ENCODE assay signal across 11 mouse cellular contexts in genomic region chr12:76931739-76932687, GRCm38 (mm10). TPM values are rescaled to one million over a fixed set of nuclear protein-coding genes. Genes with fewer than 3 reads are reported as not detected.
DNase-seq lines count a peak whose midpoint lies in the region; ATAC-seq and TF ChIP-seq lines count a peak whose summit lies in the region.
"Had no signal": no experiment of that assay in that cellular context is flagged by ENCODE, and none has a peak within 500 bp of the region (broad histone marks: within the 10 kb centered on the region; RNA-seq: fewer than 3 reads in every experiment).

No protein-coding gene starts in this region.

- 72% methylated on average over 14 of the region's 14 CpGs for WGBS in intestine, embryonic 15.5 days

- TF ChIP-seq CTCF in layer of hippocampus, adult 2 months (conservative IDR thresholded peaks at IDR 0.05), result no peak

- DNase-seq in layer of hippocampus, adult 2 months (ENCODE audit: low spot score in 2 of 2), result no peak
- no peak for DNase-seq in layer of hippocampus, adult 9-11 months
- peak; percentile 90 for DNase-seq in cerebellum, adult 9-10 months
- DNase-seq in kidney, adult 18-20 months, result no peak
- no peak for DNase-seq in ovary, adult 18-20 months (ENCODE audit: low spot score)

- no peaks in the 10 kb centered on the region for H3K27me3 ChIP-seq in intestine, embryonic 15.5 days (replicated peaks)
- H3K27me3 ChIP-seq: midbrain, embryonic 13.5 days had no signal

- 0 out of 2 replicates have a peak, but pooled peaks cover 11% of the 10 kb centered on the region for H3K36me3 ChIP-seq in intestine, embryonic 15.5 days

- H3K9ac ChIP-seq in intestine, embryonic 15.5 days, result no peak overlapping the region
- H3K9ac ChIP-seq: midbrain, embryonic 13.5 days had no signal

- no peak overlapping the region for H3K4me2 ChIP-seq in intestine, embryonic 15.5 days (replicated peaks)
- H3K4me2 ChIP-seq: midbrain, embryonic 13.5 days had no signal

- ATAC-seq in cerebellum, adult (ENCODE audit: insufficient number of reproducible peaks, low FRiP score, low TSS enrichment), result peak; percentile 79
- peak; percentile 46; the same call in 1 of the 2 replicates for ATAC-seq in intestine, embryonic 15.5 days
- ATAC-seq in megakaryocyte-erythroid progenitor cell, adult 5-6 weeks (replicated peaks; ENCODE audit: low FRiP score, low TSS enrichment, poor library complexity, severe bottlenecking), result no peak
- ATAC-seq: activated CD4-positive, CD25-positive, alpha-beta regulatory T cell, adult 4 months; midbrain, embryonic 13.5 days had no signal

- no peak overlapping the region for H3K4me3 ChIP-seq in layer of hippocampus, adult 2 months
- no peak overlapping the region for H3K4me3 ChIP-seq in intestine, embryonic 15.5 days (replicated peaks)
- H3K4me3 ChIP-seq: midbrain, embryonic 13.5 days had no signal

- no peaks in the 10 kb centered on the region for H3K4me1 ChIP-seq in intestine, embryonic 15.5 days (replicated peaks)
- H3K4me1 ChIP-seq: midbrain, embryonic 13.5 days had no signal

- peak overlapping the region; percentile 72 for H3K27ac ChIP-seq in layer of hippocampus, adult 2 months
- H3K27ac ChIP-seq in intestine, embryonic 15.5 days, result no peak overlapping the region
- H3K27ac ChIP-seq: kidney, postnatal 0 days; midbrain, embryonic 13.5 days had no signal

- H3K9me3 ChIP-seq in intestine, embryonic 15.5 days, result no peaks in the 10 kb centered on the region
- H3K9me3 ChIP-seq: midbrain, embryonic 13.5 days had no signal

RNA-seq across cellular contexts. Expression of gene Max, which starts 30.0 kb away (rescaled TPM):
- total RNA-seq in layer of hippocampus, adult 2 months (2021), result 10 to 100 TPM; 69.6 to 78.7 TPM
- 13.0 and 13.1 TPM in 2 replicates for polyA plus RNA-seq in intestine, embryonic 15.5 days (2015; fragmentation: Nextera tagmentation; extraction: Ambion mirVana)
- 108 and 111 TPM in 2 replicates for total RNA-seq in megakaryocyte-erythroid progenitor cell, adult 5-6 weeks (2014; fragmentation: Nextera tagmentation)
- 91.3 and 139 TPM in 2 replicates for total RNA-seq in megakaryocyte-erythroid progenitor cell, adult 5-6 weeks (2017)
